Mouse (Mus musculus): ENCODE results near the gene Slc39a12. TPM values are rescaled to one million over a fixed set of nuclear protein-coding genes. Genes with fewer than 3 reads are reported as not detected.

Slc39a12 gene
- polyA plus RNA-seq, 1 experiment from 2014 or later = not detected

- no peak overlapping the region for H3K9ac ChIP-seq (ENCODE audit: low read length)
- H3K4me3 ChIP-seq (ENCODE audit: low read depth, low read length) = no peak overlapping the region
- WGBS = 40% methylated on average over 3 of the region's 3 CpGs
- no peaks in the 10 kb centered on the region for H3K36me3 ChIP-seq (ENCODE audit: control insufficient read depth, insufficient read depth, low read length)
- ATAC-seq (replicated peaks; ENCODE audit: low FRiP score, low TSS enrichment, low read depth) (no peak), DNase-seq (ENCODE audit: low spot score) (peak; percentile 53)
- no peaks in the 10 kb centered on the region; the same call in 1 of the 2 replicates for H3K4me1 ChIP-seq (replicated peaks; ENCODE audit: control insufficient read depth, insufficient read depth, low read length)
- no peaks in the 10 kb centered on the region for H3K27me3 ChIP-seq (replicated peaks; ENCODE audit: control insufficient read depth, insufficient read depth, low read length)
- H3K9me3 ChIP-seq (ENCODE audit: control insufficient read depth, low read length) = no peaks in the 10 kb centered on the region
- H3K27ac ChIP-seq (ENCODE audit: low read depth) = no peak overlapping the region
- H3K4me2 ChIP-seq (ENCODE audit: low read length) = no peak overlapping the region
These were observed 155.2 kb downstream of the Slc39a12 start for GRCm38 (mm10) chr2:14543355-14543754.

GRCm38 (mm10) chr2:14543773-14544172 is 155.7 kb downstream of the Slc39a12 start:
- 73% methylated on average over 2 of the region's 2 CpGs for WGBS
- H3K9ac ChIP-seq (ENCODE audit: low read length) = no peak overlapping the region
- ATAC-seq (replicated peaks; ENCODE audit: low FRiP score, low TSS enrichment, low read depth) (no peak), DNase-seq (ENCODE audit: low spot score) (no peak)
- no peaks in the 10 kb centered on the region for H3K9me3 ChIP-seq (ENCODE audit: control insufficient read depth, low read length)
- H3K27ac ChIP-seq (ENCODE audit: low read depth) = no peak overlapping the region
- H3K4me3 ChIP-seq (ENCODE audit: low read depth, low read length) = no peak overlapping the region
- no peaks in the 10 kb centered on the region; the same call in 1 of the 2 replicates for H3K4me1 ChIP-seq (replicated peaks; ENCODE audit: control insufficient read depth, insufficient read depth, low read length)
- H3K36me3 ChIP-seq (ENCODE audit: control insufficient read depth, insufficient read depth, low read length) = no peaks in the 10 kb centered on the region
- no peak overlapping the region for H3K4me2 ChIP-seq (ENCODE audit: low read length)
- H3K27me3 ChIP-seq (replicated peaks; ENCODE audit: control insufficient read depth, insufficient read depth, low read length) = no peaks in the 10 kb centered on the region

Other genes starting within 250 kb of the Slc39a12 start
- gene Tmem236, start 213.8 kb upstream of the Slc39a12 start, polyA plus RNA-seq (2014; fragmentation: Nextera tagmentation; extraction: Ambion mirVana) = 3.2 and 4.5 TPM in 2 replicates
- gene Mrc1, start 158.9 kb upstream of the Slc39a12 start, polyA plus RNA-seq (2014; fragmentation: Nextera tagmentation; extraction: Ambion mirVana) = 7.9 TPM in 2 replicates
- gene Cacnb2, start 214.8 kb downstream of the Slc39a12 start, polyA plus RNA-seq (2014; fragmentation: Nextera tagmentation; extraction: Ambion mirVana) = 2.9 and 3.0 TPM in 2 replicates

Measured in intestine, embryonic 14.5 days (tissue).